Mouse (Mus musculus) intestine, embryonic 15.5 days (tissue): ENCODE results near the gene 3110082I17Rik. TPM values are rescaled to one million over a fixed set of nuclear protein-coding genes. Genes with fewer than 3 reads are reported as not detected.

Experiments
- ATAC-seq: fragments of 200-750 bp; cut with Nextera tagmentation; 2 replicates; pipeline ENCODE4 v1.8.0; 2017; ENCODE audit warnings: moderate TSS enrichment, moderate library complexity
- H3K27ac ChIP-seq: fragments of 300-500 bp; sonication (generic); 2 replicates; pipeline ENCODE4 v1.5.1; 2015; ENCODE audit warnings: mild to moderate bottlenecking, inconsistent platforms
- H3K27me3 ChIP-seq: fragments of 300-500 bp; sonication (generic); replicated peaks from 2 replicates; pipeline ENCODE4 v1.6.1; 2015; ENCODE audit warnings: inconsistent platforms
- H3K36me3 ChIP-seq: fragments of 300-500 bp; sonication (generic); 2 replicates; pipeline ENCODE4 v1.6.1; 2015; ENCODE audit warnings: inconsistent platforms
- H3K4me1 ChIP-seq: fragments of 300-500 bp; sonication (generic); replicated peaks from 2 replicates; pipeline ENCODE4 v1.6.1; 2015; ENCODE audit warnings: inconsistent platforms
- H3K4me2 ChIP-seq: fragments of 300-500 bp; sonication (generic); replicated peaks from 2 replicates; pipeline ENCODE4 v1.6.1; 2015; ENCODE audit warnings: mild to moderate bottlenecking, inconsistent platforms
- H3K4me3 ChIP-seq: fragments of 300-500 bp; sonication (generic); replicated peaks from 2 replicates; pipeline ENCODE4 v1.5.1; 2015; ENCODE audit warnings: inconsistent platforms
- H3K9ac ChIP-seq: fragments of 300-500 bp; sonication (generic); 2 replicates; pipeline ENCODE4 v1.6.1; 2015; ENCODE audit warnings: inconsistent platforms
- H3K9me3 ChIP-seq: fragments of 300-500 bp; sonication (generic); 2 replicates; pipeline ENCODE4 v1.6.1; 2016; ENCODE audit warnings: inconsistent platforms
- WGBS: fragments of 180-500 bp; shearing (Covaris S2); methylation state at CpG from one replicate; pipeline ENCODE4 v1.1.7; 2015; 5-methylcytosine and 5-hydroxymethylcytosine counted together
- polyA plus RNA-seq: library from polyadenylated mRNA; unstranded; fragments of >200 nt; fragmentation: Nextera tagmentation; extraction: Ambion mirVana; gene quantifications from 2 replicates; pipeline ENCODE4 v1.2.1, GENCODE M21; 2015

Gene 3110082I17Rik
- polyA plus RNA-seq, 1 experiment from 2014 or later = 31.8 TPM

DNA sequence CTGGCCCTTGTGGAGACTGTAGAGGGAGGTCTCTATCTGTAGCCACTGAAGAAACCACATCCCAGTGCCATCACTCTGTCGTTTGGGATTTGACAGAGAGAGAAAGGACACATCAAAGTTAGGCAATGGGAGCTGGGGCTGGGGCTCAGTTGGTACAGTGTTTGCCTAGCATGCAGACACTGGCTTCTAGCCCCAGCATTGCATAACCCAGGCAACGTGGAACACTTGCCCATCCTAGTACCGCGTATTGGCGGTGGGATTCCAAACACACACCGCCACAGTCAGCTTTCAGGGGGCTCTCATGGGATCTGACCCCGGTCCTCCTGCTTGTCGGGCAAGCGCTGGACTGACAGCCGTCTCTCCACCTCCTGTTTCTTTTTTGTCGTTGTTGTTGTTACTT lies 93.8 kb downstream of the 3110082I17Rik start:
- H3K9ac ChIP-seq = no peak overlapping the region
- peaks cover 15% of the 10 kb centered on the region for H3K4me1 ChIP-seq
- no peak overlapping the region for H3K27ac ChIP-seq
- 78% methylated on average over 11 of the region's 11 CpGs for WGBS
- no peaks in the 10 kb centered on the region for H3K27me3 ChIP-seq
- no peaks in the 10 kb centered on the region for H3K9me3 ChIP-seq
- no peaks in the 10 kb centered on the region for H3K36me3 ChIP-seq
- no peak overlapping the region for H3K4me3 ChIP-seq
- no peak for ATAC-seq
- no peak overlapping the region for H3K4me2 ChIP-seq

GRCm38 (mm10) chr5:139365827-139366226 lies 94.5 kb downstream of the 3110082I17Rik start:
- Histone ChIP-seq H3K9ac (no peak overlapping the region), H3K27ac (no peak overlapping the region), H3K9me3 (no peaks in the 10 kb centered on the region), H3K4me3 (no peak overlapping the region), H3K4me2 (no peak overlapping the region), H3K27me3 (no peaks in the 10 kb centered on the region), H3K36me3 (no peaks in the 10 kb centered on the region), H3K4me1 (peaks cover 12% of the 10 kb centered on the region)
- WGBS = 77% methylated on average over 1 of the region's 1 CpGs
- no peak for ATAC-seq

DNA sequence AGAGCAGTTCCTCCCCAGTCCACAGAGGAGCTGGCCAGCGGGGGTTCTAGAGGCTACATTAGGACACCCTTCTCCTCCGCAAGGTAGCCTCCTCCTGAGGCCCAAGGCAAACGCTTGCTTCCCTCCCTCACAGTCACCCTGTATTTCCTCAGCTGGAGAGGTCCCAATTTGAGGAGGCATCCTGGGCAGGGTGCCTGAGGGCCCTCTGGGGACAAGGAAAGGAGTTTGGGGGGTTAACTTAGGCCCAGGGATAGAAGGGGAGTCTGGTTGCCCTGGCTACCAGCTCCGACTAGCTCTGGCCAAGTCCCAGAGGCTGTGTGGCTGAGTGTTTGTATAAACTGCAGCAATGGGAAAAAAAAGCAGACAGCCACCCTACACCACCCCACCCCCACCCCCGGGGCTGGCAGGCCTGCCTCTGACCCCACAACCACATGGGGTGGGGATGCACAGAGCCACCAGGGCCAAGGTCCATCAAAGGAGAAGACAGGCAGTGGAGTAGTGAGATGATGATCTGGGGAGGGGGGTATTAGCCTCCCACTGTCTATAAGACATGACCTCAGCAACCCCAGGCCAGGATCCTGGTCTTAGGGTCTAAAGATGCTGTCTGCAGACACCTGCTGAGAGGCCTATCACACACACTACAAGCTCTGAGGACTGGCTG lies 95.3 kb downstream of the 3110082I17Rik start:
- 31% methylated on average over 5 of the region's 5 CpGs for WGBS
- Histone ChIP-seq H3K27ac (no peak overlapping the region), H3K9ac (peak overlapping the region; percentile 8; the same call in 1 of the 2 replicates), H3K4me3 (no peak overlapping the region), H3K9me3 (no peaks in the 10 kb centered on the region), H3K4me2 (no peak overlapping the region), H3K36me3 (no peaks in the 10 kb centered on the region), H3K27me3 (no peaks in the 10 kb centered on the region), H3K4me1 (peaks cover 12% of the 10 kb centered on the region)
- ATAC-seq = no peak

DNA sequence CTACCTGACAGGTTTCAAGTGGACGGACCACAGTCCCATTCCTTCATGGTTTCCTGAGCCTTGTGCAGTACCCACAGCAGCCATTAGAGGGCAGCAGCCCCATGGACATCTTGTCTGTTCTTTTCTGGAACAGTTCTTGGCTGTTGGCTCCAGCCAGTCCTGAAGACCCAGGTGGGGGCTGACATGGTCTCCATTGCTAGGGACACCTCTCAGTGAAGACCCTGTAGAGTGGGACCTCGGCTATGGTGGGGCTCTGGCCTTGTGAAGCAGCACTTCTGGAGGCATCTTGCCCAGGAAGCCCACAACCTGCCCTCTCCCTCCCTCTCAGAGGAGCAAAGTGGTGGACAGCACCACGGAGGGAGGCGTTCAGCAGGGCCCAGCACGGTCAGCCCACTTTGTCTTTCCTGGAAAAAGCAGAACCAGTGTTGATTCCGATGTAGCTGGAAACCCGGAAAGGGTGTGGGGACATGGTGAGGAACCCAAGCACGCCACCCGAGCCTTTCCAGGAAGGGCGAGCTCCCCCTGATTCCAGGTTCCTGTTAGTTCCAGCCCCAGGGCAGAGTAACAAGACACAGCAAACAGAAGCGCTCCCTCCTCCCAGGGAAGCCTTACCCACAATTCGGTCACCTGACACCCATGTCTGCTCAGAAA lies 95.9 kb downstream of the 3110082I17Rik start:
- Histone ChIP-seq H3K4me2 (0 out of 2 replicates have a peak overlapping the region, but pooled peaks have one; percentile 23), H3K4me3 (no peak overlapping the region), H3K4me1 (peaks cover 12% of the 10 kb centered on the region), H3K36me3 (no peaks in the 10 kb centered on the region), H3K9ac (0 out of 2 replicates have a peak overlapping the region, but pooled peaks have one; percentile 21), H3K27ac (no peak overlapping the region), H3K9me3 (no peaks in the 10 kb centered on the region), H3K27me3 (no peaks in the 10 kb centered on the region)
- ATAC-seq = peak; percentile 26; the same call in 1 of the 2 replicates
- 25% methylated on average over 12 of the region's 12 CpGs for WGBS

DNA sequence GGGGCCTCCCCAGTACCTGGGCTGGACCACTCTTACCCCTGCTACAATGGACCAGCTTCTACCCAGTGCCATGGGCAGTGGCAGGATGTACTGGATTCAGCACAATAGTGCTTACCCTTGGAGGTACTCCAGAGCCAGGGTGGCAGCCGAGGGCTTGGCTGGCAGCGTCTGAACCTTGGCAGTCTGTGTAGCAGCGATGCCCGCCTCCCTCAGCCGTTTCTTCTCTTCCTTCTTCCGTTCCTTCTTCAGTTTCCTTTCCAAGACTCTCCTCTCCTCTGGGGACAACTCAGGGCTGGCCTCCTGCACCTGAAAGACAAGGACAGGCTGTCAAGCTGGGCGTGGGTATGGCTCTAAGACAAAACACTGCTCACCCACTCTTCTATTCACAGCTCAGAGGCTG lies 96.5 kb downstream of the 3110082I17Rik start:
- Histone ChIP-seq H3K4me3 (no peak overlapping the region), H3K9me3 (no peaks in the 10 kb centered on the region), H3K9ac (no peak overlapping the region), H3K4me1 (peaks cover 12% of the 10 kb centered on the region), H3K36me3 (no peaks in the 10 kb centered on the region), H3K27me3 (no peaks in the 10 kb centered on the region), H3K27ac (no peak overlapping the region), H3K4me2 (no peak overlapping the region)
- ATAC-seq = no peak
- WGBS = 64% methylated on average over 7 of the region's 7 CpGs

GRCm38 (mm10) chr5:139359244-139359643 lies 101.1 kb downstream of the 3110082I17Rik start:
- Histone ChIP-seq H3K9me3 (no peaks in the 10 kb centered on the region), H3K4me3 (no peak overlapping the region), H3K36me3 (no peaks in the 10 kb centered on the region), H3K4me2 (no peak overlapping the region), H3K4me1 (peaks cover 22% of the 10 kb centered on the region), H3K27me3 (no peaks in the 10 kb centered on the region; the same call in 1 of the 2 replicates), H3K27ac (no peak overlapping the region), H3K9ac (no peak overlapping the region)
- no peak for ATAC-seq
- 85% methylated on average over 5 of the region's 5 CpGs for WGBS

GRCm38 (mm10) chr5:139358653-139359052 lies 101.7 kb downstream of the 3110082I17Rik start:
- Histone ChIP-seq H3K9ac (no peak overlapping the region), H3K4me3 (no peak overlapping the region), H3K4me2 (no peak overlapping the region), H3K9me3 (no peaks in the 10 kb centered on the region), H3K27me3 (no peaks in the 10 kb centered on the region; the same call in 1 of the 2 replicates), H3K4me1 (peaks cover 21% of the 10 kb centered on the region), H3K27ac (no peak overlapping the region), H3K36me3 (no peaks in the 10 kb centered on the region)
- WGBS = 77% methylated on average over 2 of the region's 2 CpGs
- peak; percentile 18; the same call in 1 of the 2 replicates for ATAC-seq

GRCm38 (mm10) chr5:139355235-139355772 lies 105.0 kb downstream of the 3110082I17Rik start:
- Histone ChIP-seq H3K4me3 (no peak overlapping the region), H3K36me3 (no peaks in the 10 kb centered on the region), H3K4me2 (peak overlapping the region; percentile 55), H3K9me3 (no peaks in the 10 kb centered on the region), H3K27ac (peak overlapping the region; percentile 48; the same call in 1 of the 2 replicates), H3K4me1 (peaks cover 30% of the 10 kb centered on the region), H3K27me3 (no peaks in the 10 kb centered on the region; the same call in 1 of the 2 replicates), H3K9ac (no peak overlapping the region)
- no peak for ATAC-seq
- 36% methylated on average over 19 of the region's 19 CpGs for WGBS

- 73% methylated on average over 11 of the region's 11 CpGs for WGBS
- peak overlapping the region; percentile 40 for H3K4me3 ChIP-seq
- ATAC-seq = peak; percentile 60
- H3K4me2 ChIP-seq = peak overlapping the region; percentile 55
- no peaks in the 10 kb centered on the region; the same call in 1 of the 2 replicates for H3K27me3 ChIP-seq
- peak overlapping the region; percentile 92 for H3K27ac ChIP-seq
- no peaks in the 10 kb centered on the region for H3K9me3 ChIP-seq
- peak overlapping the region; percentile 34 for H3K9ac ChIP-seq
- H3K36me3 ChIP-seq = no peaks in the 10 kb centered on the region
- H3K4me1 ChIP-seq = peaks cover 39% of the 10 kb centered on the region
Measured at GRCm38 (mm10) chr5:139353946-139354345, 106.4 kb downstream of the 3110082I17Rik start.

- H3K9me3 ChIP-seq = no peaks in the 10 kb centered on the region
- peak overlapping the region; percentile 55 for H3K4me2 ChIP-seq
- H3K27me3 ChIP-seq = no peaks in the 10 kb centered on the region; the same call in 1 of the 2 replicates
- peak overlapping the region; percentile 39 for H3K9ac ChIP-seq
- peak; percentile 31 for ATAC-seq
- no peaks in the 10 kb centered on the region for H3K36me3 ChIP-seq
- 43% methylated on average over 10 of the region's 10 CpGs for WGBS
- peaks cover 39% of the 10 kb centered on the region for H3K4me1 ChIP-seq
- H3K27ac ChIP-seq = peak overlapping the region; percentile 92
- peak overlapping the region; percentile 40 for H3K4me3 ChIP-seq
Measured at GRCm38 (mm10) chr5:139353496-139353895, 106.8 kb downstream of the 3110082I17Rik start.

DNA sequence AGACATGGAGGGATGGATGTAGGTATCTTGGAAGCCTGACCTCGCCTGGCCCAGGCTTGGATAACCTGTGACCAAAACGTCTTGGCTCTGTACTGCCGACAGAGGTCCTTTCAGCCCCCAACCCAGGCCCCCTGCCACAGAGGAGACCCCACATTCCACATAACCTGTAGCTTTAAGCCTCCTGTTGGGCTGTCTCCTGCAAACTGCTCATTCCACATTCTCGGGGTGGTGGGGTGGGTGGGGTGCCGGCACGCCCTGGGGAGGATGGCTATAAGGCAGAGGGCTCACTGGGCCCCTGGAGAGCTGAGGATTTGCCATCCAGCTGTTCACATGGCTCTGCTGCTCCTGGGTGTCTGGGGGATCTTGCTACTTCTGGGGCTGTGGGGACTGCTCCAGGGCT lies 108.0 kb downstream of the 3110082I17Rik start, which contains the start of gene Cyp2w1:
Gene Cyp2w1 (plus strand): TSS at position 301 of the 400 bp plus-strand sequence.
- H3K27me3 ChIP-seq = no peaks in the 10 kb centered on the region; the same call in 1 of the 2 replicates
- no peaks in the 10 kb centered on the region for H3K36me3 ChIP-seq
- H3K9ac ChIP-seq = peak within 1 kb of the TSS; percentile 50
- 0 out of 2 replicates have a peak, but pooled peaks have one; percentile 5 for ATAC-seq
- peak within 1 kb of the TSS; percentile 55 for H3K4me2 ChIP-seq
- H3K27ac ChIP-seq = peak within 1 kb of the TSS; percentile 92
- H3K4me1 ChIP-seq = peaks cover 39% of the 10 kb centered on the region
- peak within 1 kb of the TSS; percentile 40 for H3K4me3 ChIP-seq
- 47% methylated on average over 6 of the region's 6 CpGs for WGBS
- no peaks in the 10 kb centered on the region for H3K9me3 ChIP-seq

DNA sequence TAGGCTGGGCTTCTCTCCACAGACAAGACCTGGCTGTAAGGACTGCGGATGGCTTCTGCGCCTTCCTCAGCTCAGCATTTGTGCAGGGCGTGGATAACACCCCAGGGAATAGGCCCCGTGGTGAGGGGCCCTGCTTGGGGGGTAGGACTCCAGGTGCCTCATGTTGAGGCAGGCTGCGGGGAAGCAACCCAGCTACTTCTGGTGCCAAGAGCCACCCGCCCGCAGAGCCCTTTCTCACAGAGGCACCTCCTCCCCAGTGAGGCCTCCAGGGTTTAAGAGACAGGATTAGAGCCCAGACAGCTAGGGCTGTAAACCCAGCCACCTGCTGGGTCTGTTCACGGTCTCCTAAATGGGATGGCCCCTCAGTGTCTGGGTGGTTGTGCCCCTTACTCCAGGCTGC lies 108.7 kb downstream of the 3110082I17Rik start:
- Histone ChIP-seq H3K4me3 (peak overlapping the region; percentile 40), H3K36me3 (no peaks in the 10 kb centered on the region), H3K27me3 (no peaks in the 10 kb centered on the region; the same call in 1 of the 2 replicates), H3K27ac (peak overlapping the region; percentile 92), H3K9me3 (no peaks in the 10 kb centered on the region), H3K9ac (peak overlapping the region; percentile 50), H3K4me1 (peaks cover 37% of the 10 kb centered on the region), H3K4me2 (peak overlapping the region; percentile 55)
- peak; percentile 66 for ATAC-seq
- WGBS = 20% methylated on average over 8 of the region's 8 CpGs
